Comparison of ENCODE assay signal across 7 mouse cellular contexts in genomic region chr6:53287038-53287561, GRCm38 (mm10). TPM values are rescaled to one million over a fixed set of nuclear protein-coding genes. Genes with fewer than 3 reads are reported as not detected.
DNase-seq lines count a peak whose midpoint lies in the region; ATAC-seq and TF ChIP-seq lines count a peak whose summit lies in the region.

Gene Creb5, plus strand, starts transcription at chr6:53287270.

- peak; percentile 81 for ATAC-seq in forebrain, embryonic 12.5 days (ENCODE audit: low FRiP score)
- ATAC-seq in heart, embryonic 16.5 days (replicated peaks; ENCODE audit: extremely low read depth, insufficient read depth, low FRiP score) = peak; percentile 92
- no peak; the same call in 1 of the 2 replicates for ATAC-seq in liver, embryonic 14.5 days (ENCODE audit: insufficient read depth)
- ATAC-seq in stomach, postnatal 0 days (ENCODE audit: low FRiP score, low TSS enrichment) = peak; percentile 89

- H3K4me2 ChIP-seq in forebrain, embryonic 12.5 days = peak within 1 kb of the TSS; percentile 94
- peak within 1 kb of the TSS; percentile 87 for H3K4me2 ChIP-seq in heart, embryonic 16.5 days (ENCODE audit: low read depth, low read length)
- H3K4me2 ChIP-seq in liver, embryonic 14.5 days (ENCODE audit: low read depth) = peak within 1 kb of the TSS; percentile 45
- H3K4me2 ChIP-seq in stomach, postnatal 0 days (replicated peaks; ENCODE audit: low read depth) = peak within 1 kb of the TSS; percentile 93

- DNase-seq in c-Kit-positive CD71-positive TER-119-positive erythroid progenitor cells, embryonic 14.5 days (ENCODE audit: low spot score) = peak; percentile 16
- peak; percentile 85 to 88 for DNase-seq in kidney, postnatal 25 days
- DNase-seq in liver, embryonic 14.5 days (ENCODE audit: low read depth in 3 of 3, low spot score in 3 of 3) = peak; percentile 18 to 35 (median 28)
- peak; percentile 48 to 50 for DNase-seq in natural killer cell, adult 2 months (ENCODE audit: low spot score in 2 of 2)
- DNase-seq in stomach, postnatal 0 days (ENCODE audit: low spot score) = peak; percentile 82

- H3K9me3 ChIP-seq in forebrain, embryonic 12.5 days = no peaks in the 10 kb centered on the region
- no peaks in the 10 kb centered on the region for H3K9me3 ChIP-seq in heart, embryonic 16.5 days (replicated peaks; ENCODE audit: control insufficient read depth, low read length)
- no peaks in the 10 kb centered on the region for H3K9me3 ChIP-seq in liver, embryonic 14.5 days (ENCODE audit: control insufficient read depth, low read length)
- no peaks in the 10 kb centered on the region for H3K9me3 ChIP-seq in stomach, postnatal 0 days (ENCODE audit: control insufficient read depth, low read length)

- WGBS in forebrain, embryonic 12.5 days = 1% methylated on average over 45 of the region's 45 CpGs
- WGBS in heart, embryonic 16.5 days = under 1% methylated on average over 45 of the region's 45 CpGs
- WGBS in liver, embryonic 14.5 days (ENCODE audit: insufficient replicate concordance) = under 1% methylated on average over 45 of the region's 45 CpGs
- WGBS in stomach, postnatal 0 days = under 1% methylated on average over 45 of the region's 45 CpGs

- no peak for TF ChIP-seq EP300 in liver, embryonic 14.5 days (IDR thresholded peaks at IDR 0.05; ENCODE audit: low read depth)
- no peak for TF ChIP-seq EP300 in stomach, postnatal 0 days (optimal IDR thresholded peaks at IDR 0.05)

- H3K36me3 ChIP-seq in forebrain, embryonic 12.5 days (replicated peaks) = no peaks in the 10 kb centered on the region
- H3K36me3 ChIP-seq in heart, embryonic 16.5 days (ENCODE audit: control insufficient read depth, insufficient read depth) = no peaks in the 10 kb centered on the region
- H3K36me3 ChIP-seq in liver, embryonic 14.5 days (replicated peaks; ENCODE audit: control insufficient read depth, insufficient read depth, low read depth) = no peaks in the 10 kb centered on the region
- no peaks in the 10 kb centered on the region for H3K36me3 ChIP-seq in stomach, postnatal 0 days (ENCODE audit: control insufficient read depth, insufficient read depth, low read length)

- H3K4me1 ChIP-seq in forebrain, embryonic 12.5 days = peaks cover 37% of the 10 kb centered on the region
- peaks cover 20% of the 10 kb centered on the region for H3K4me1 ChIP-seq in heart, embryonic 16.5 days (ENCODE audit: control insufficient read depth, insufficient read depth, low read length)
- H3K4me1 ChIP-seq in liver, embryonic 14.5 days (replicated peaks; ENCODE audit: control insufficient read depth in 2 of 2, insufficient read depth in 2 of 2, low read length in 1 of 2) = no peaks in the 10 kb centered on the region
- H3K4me1 ChIP-seq in stomach, postnatal 0 days (replicated peaks; ENCODE audit: control insufficient read depth, insufficient read depth) = no peaks in the 10 kb centered on the region

- H3K9ac ChIP-seq in forebrain, embryonic 12.5 days = peak within 1 kb of the TSS; percentile 77
- H3K9ac ChIP-seq in heart, embryonic 16.5 days (ENCODE audit: low read length) = peak within 1 kb of the TSS; percentile 83
- H3K9ac ChIP-seq in liver, embryonic 14.5 days (replicated peaks) = no peak within 1 kb of the TSS
- H3K9ac ChIP-seq in stomach, postnatal 0 days (ENCODE audit: low read length) = peak within 1 kb of the TSS; percentile 59

- peak within 1 kb of the TSS; percentile 79 for H3K27ac ChIP-seq in forebrain, embryonic 12.5 days
- peak within 1 kb of the TSS; percentile 91 for H3K27ac ChIP-seq in heart, embryonic 16.5 days (ENCODE audit: low read length)
- H3K27ac ChIP-seq in liver, embryonic 14.5 days = no peak within 1 kb of the TSS
- 0 out of 2 replicates have a peak within 1 kb of the TSS, but pooled peaks have one; percentile 30 for H3K27ac ChIP-seq in stomach, postnatal 0 days (replicated peaks)

- TF ChIP-seq CTCF in liver, embryonic 14.5 days (IDR thresholded peaks at IDR 0.05; ENCODE audit: low read depth) = no peak
- no peak for TF ChIP-seq CTCF in stomach, postnatal 0 days (IDR thresholded peaks at IDR 0.05; ENCODE audit: low read depth)

- H3K4me3 ChIP-seq in forebrain, embryonic 12.5 days (replicated peaks) = peak within 1 kb of the TSS; percentile 67
- H3K4me3 ChIP-seq in heart, embryonic 16.5 days (ENCODE audit: low read length) = peak within 1 kb of the TSS; percentile 85
- H3K4me3 ChIP-seq in liver, embryonic 14.5 days (ENCODE audit: insufficient read depth in 1 of 2, low read depth in 2 of 2, low read length in 2 of 2) = peak within 1 kb of the TSS; percentile 24 to 25
- H3K4me3 ChIP-seq in stomach, postnatal 0 days (ENCODE audit: low read depth, low read length) = peak within 1 kb of the TSS; percentile 59

- H3K27me3 ChIP-seq in forebrain, embryonic 12.5 days = peaks cover 63% of the 10 kb centered on the region
- no peaks in the 10 kb centered on the region for H3K27me3 ChIP-seq in heart, embryonic 16.5 days (ENCODE audit: control insufficient read depth, insufficient read depth, low read length)
- peaks cover 60% of the 10 kb centered on the region for H3K27me3 ChIP-seq in liver, embryonic 14.5 days (ENCODE audit: control insufficient read depth, insufficient read depth, low read length)
- no peaks in the 10 kb centered on the region for H3K27me3 ChIP-seq in stomach, postnatal 0 days (ENCODE audit: control insufficient read depth, insufficient read depth, low read length)

RNA-seq across cellular contexts. Expression of gene Creb5, which starts in this region (rescaled TPM):
- polyA plus RNA-seq in forebrain, embryonic 12.5 days (2016; fragmentation: Nextera tagmentation; extraction: Ambion mirVana) = 30.8 and 38.9 TPM in 2 replicates
- 25.4 and 29.2 TPM in 2 replicates for polyA plus RNA-seq in heart, embryonic 16.5 days (2015; fragmentation: Nextera tagmentation; extraction: Ambion mirVana)
- polyA plus RNA-seq in liver, embryonic 14.5 days (2012; rRNA removed) = 0.02 and 0.06 TPM in 2 replicates
- polyA plus RNA-seq in liver, embryonic 14.5 days (2014; fragmentation: Nextera tagmentation; extraction: Ambion mirVana) = 0.04 TPM in 1 of 2 replicates, not detected in the other
- polyA plus RNA-seq in stomach, postnatal 0 days (2015; fragmentation: Nextera tagmentation; extraction: Ambion mirVana) = 3.2 and 5.3 TPM in 2 replicates

Comparison
In these comparisons a context has a peak if more than half of its experiments do, and no peak if none do; other contexts are left out.
1. Peak in DNase-seq, H3K4me3 ChIP-seq and H3K4me2 ChIP-seq in liver, embryonic 14.5 days; RNA of the gene not detected or under 1 TPM.
2. DNase-seq: peak in every context shown above with its lines; median percentile 86 in kidney, postnatal 25 days; 82 in stomach, postnatal 0 days; 49 in natural killer cell, adult 2 months; 28 in liver, embryonic 14.5 days; 16 in c-Kit-positive CD71-positive TER-119-positive erythroid progenitor cells, embryonic 14.5 days.
3. H3K4me3 ChIP-seq: peak in every context shown above with its lines; median percentile 85 in heart, embryonic 16.5 days; 67 in forebrain, embryonic 12.5 days; 59 in stomach, postnatal 0 days; 24 in liver, embryonic 14.5 days.